Mouse (Mus musculus): Measurements from ENCODE around the gene Tbk1. TPM values are rescaled to one million over a fixed set of nuclear protein-coding genes. Genes with fewer than 3 reads are reported as not detected.

Gene Tbk1
- polyA plus RNA-seq, 1 experiment from 2014 or later: 32.0 TPM

Small RNA genes lying within 50 kb of the gene (microRNA-seq; reads per million reads assigned to microRNA genes)
- gene Gm24330 (ENCODE audit: borderline number of aligned reads): not detected

Other genes starting within 250 kb of the Tbk1 start
- gene Tbc1d30, start 235.5 kb downstream of the Tbk1 start, polyA plus RNA-seq (2014; fragmentation: Nextera tagmentation; extraction: Ambion mirVana): 0.27 and 0.78 TPM in 2 replicates
- gene Gns, start 221.7 kb downstream of the Tbk1 start, polyA plus RNA-seq (2014; fragmentation: Nextera tagmentation; extraction: Ambion mirVana): 31.2 and 31.6 TPM in 2 replicates
- 14.0 and 15.4 TPM in 2 replicates for gene Rassf3, start 110.4 kb downstream of the Tbk1 start, polyA plus RNA-seq (2014; fragmentation: Nextera tagmentation; extraction: Ambion mirVana)
- 103 and 114 TPM in 2 replicates for gene Xpot, start 39.5 kb upstream of the Tbk1 start, polyA plus RNA-seq (2014; fragmentation: Nextera tagmentation; extraction: Ambion mirVana)
- gene D930020B18Rik, start 54.8 kb upstream of the Tbk1 start, polyA plus RNA-seq (2014; fragmentation: Nextera tagmentation; extraction: Ambion mirVana): 0.39 TPM in 1 of 2 replicates, not detected in the other
- 5.6 and 6.7 TPM in 2 replicates for gene BC048403, start 153.2 kb upstream of the Tbk1 start, polyA plus RNA-seq (2014; fragmentation: Nextera tagmentation; extraction: Ambion mirVana)